Mouse (Mus musculus) MEL (cell line): ENCODE results near the gene Marveld2.

Source experiments
- BHLHE40 ChIP-seq: IDR thresholded peaks from 2 replicates; pipeline ENCODE4 v1.6.1; 2012; ENCODE audit warnings: low read depth, mild to moderate bottlenecking, inconsistent platforms, low read length, improper control_type of control experiment, borderline replicate concordance
- CTCF ChIP-seq, 3 experiments: IDR thresholded peaks in 2 of 3; conservative IDR thresholded peaks in 1 of 3; 2 replicates each; pipeline ENCODE4 v1.5.1; 2011 to 2012; ENCODE audit warnings: low read length in 3 of 3, low read depth in 2 of 3, mild to moderate bottlenecking in 2 of 3, improper control_type of control experiment in 1 of 3, inconsistent platforms in 1 of 3, mixed read lengths in 1 of 3, moderate library complexity in 1 of 3; ENCODE audit not compliant: control insufficient read depth in 1 of 3, insufficient read depth in 1 of 3, poor library complexity in 1 of 3, severe bottlenecking in 1 of 3
- EP300 ChIP-seq, 2 experiments: IDR thresholded peaks; 2 replicates each; pipeline ENCODE4 v1.6.1; 2011; ENCODE audit warnings: improper control_type of control experiment in 2 of 2, low read length in 2 of 2, low read depth in 1 of 2, mild to moderate bottlenecking in 1 of 2
- GABPA ChIP-seq: IDR thresholded peaks from 2 replicates; pipeline ENCODE4 v1.6.1; 2012; ENCODE audit warnings: low read depth, mild to moderate bottlenecking, inconsistent platforms, low read length, improper control_type of control experiment, moderate library complexity
- POLR2A ChIP-seq, 2 experiments: IDR thresholded peaks; 2 replicates each; pipeline ENCODE4 v1.6.1; 2011 to 2012; ENCODE audit warnings: low read length in 2 of 2, mild to moderate bottlenecking in 2 of 2, control low read depth in 1 of 2, improper control_type of control experiment in 1 of 2, low read depth in 1 of 2, moderate library complexity in 1 of 2; ENCODE audit not compliant: control insufficient read depth in 1 of 2, insufficient read depth in 1 of 2, poor library complexity in 1 of 2
- RAD21 ChIP-seq: IDR thresholded peaks from 2 replicates; pipeline ENCODE4 v1.6.1; 2011; ENCODE audit warnings: mild to moderate bottlenecking, low read depth, low read length, improper control_type of control experiment
- ZC3H11A ChIP-seq: IDR thresholded peaks from 2 replicates; pipeline ENCODE4 v1.6.1; 2012; ENCODE audit warnings: low read depth, mild to moderate bottlenecking, inconsistent platforms, low read length, improper control_type of control experiment
- ZNF384 ChIP-seq: IDR thresholded peaks from 2 replicates; pipeline ENCODE4 v1.6.1; 2012; ENCODE audit warnings: low read depth, mild to moderate bottlenecking, inconsistent platforms, low read length, improper control_type of control experiment

- TF ChIP-seq ZNF384, result no peak
- TF ChIP-seq GABPA, result no peak
- TF ChIP-seq EP300 (IDR thresholded peaks at IDR 0.05; ENCODE audit: low read depth in 1 of 2, low read length in 2 of 2), result no peak
- TF ChIP-seq POLR2A (IDR thresholded peaks at IDR 0.05; ENCODE audit: control insufficient read depth in 1 of 2, insufficient read depth in 1 of 2, low read depth in 1 of 2, low read length in 2 of 2, poor library complexity in 1 of 2), result no peak
- TF ChIP-seq BHLHE40, result no peak
- TF ChIP-seq ZC3H11A, result no peak
- TF ChIP-seq RAD21, result no peak
- TF ChIP-seq CTCF (IDR thresholded peaks at IDR 0.05 in 2 of 3, conservative IDR thresholded peaks at IDR 0.05 in 1 of 3; ENCODE audit: control insufficient read depth in 1 of 3, insufficient read depth in 1 of 3, low read depth in 2 of 3, low read length in 3 of 3, poor library complexity in 1 of 3, severe bottlenecking in 1 of 3), result no peak
Measured at GRCm38 (mm10) chr13:100594838-100595551, 21.8 kb downstream of the Marveld2 start.
